Mouse (Mus musculus) brain, embryonic 14.5 days (tissue): ENCODE measurements around the gene Cfap44.

Source experiments
- CTCF ChIP-seq: fragments of 200-500 bp; IDR thresholded peaks from 2 replicates; pipeline ENCODE4 v1.5.1; 2012; ENCODE audit warnings: inconsistent platforms, mild to moderate bottlenecking, moderate library complexity, borderline replicate concordance; ENCODE audit not compliant: insufficient read depth, insufficient read length; ENCODE audit errors: extremely low read depth
- POLR2A ChIP-seq: fragments of 200-500 bp; IDR thresholded peaks from 2 replicates; pipeline ENCODE4 v1.6.1; 2012; ENCODE audit warnings: mild to moderate bottlenecking, inconsistent platforms, borderline replicate concordance; ENCODE audit not compliant: poor library complexity, insufficient read depth, insufficient read length, severe bottlenecking; ENCODE audit errors: extremely low read depth

- no peak for TF ChIP-seq CTCF
- TF ChIP-seq POLR2A: no peak
These were observed 92.6 kb downstream of the Cfap44 start for GRCm38 (mm10) chr16:44487194-44487593.
